Mouse (Mus musculus): ENCODE measurements around the gene Carns1.

- TF ChIP-seq CTCF (conservative IDR thresholded peaks at IDR 0.05 in 1 of 2, IDR thresholded peaks at IDR 0.05 in 1 of 2; ENCODE audit: low read depth in 2 of 2, low read length in 2 of 2), result no peak
- TF ChIP-seq TCF12 (IDR thresholded peaks at IDR 0.05; ENCODE audit: low read depth, low read length), result no peak
Measured at GRCm38 (mm10) chr19:4197180-4197579, 21.9 kb upstream of the Carns1 start.
